Mouse (Mus musculus): ENCODE measurements around the gene Mogat2.

- TF ChIP-seq CTCF (IDR thresholded peaks at IDR 0.05; ENCODE audit: borderline replicate concordance, insufficient read depth, low read length) (no peak), POLR2A (IDR thresholded peaks at IDR 0.05; ENCODE audit: low read depth, low read length) (no peak)
Measured at GRCm38 (mm10) chr7:99230061-99230747, 8.2 kb downstream of the Mogat2 start.
